Mouse (Mus musculus): ENCODE measurements at regions not wholly inside any gene's neighbourhood (a gene's known extent, or its start where the extent isn't known, plus 50 kb on each side); places are given as distances from the start of the nearest gene placed in this dataset.

- TF ChIP-seq CHD2 (IDR thresholded peaks at IDR 0.05; ENCODE audit: low read depth, low read length) (no peak), ZNF384 (IDR thresholded peaks at IDR 0.05; ENCODE audit: low read depth, low read length) (no peak), MAFK (IDR thresholded peaks at IDR 0.05; ENCODE audit: insufficient read depth, low read depth, low read length) (no peak)
These were observed 53.7 kb upstream of the Eomes start for GRCm38 (mm10) chr9:118424344-118424743.
